Mouse (Mus musculus): ENCODE measurements around the gene Col19a1. TPM values are rescaled to one million over a fixed set of nuclear protein-coding genes. Genes with fewer than 3 reads are reported as not detected.

Col19a1 gene
- polyA plus RNA-seq (2014; fragmentation: Illumina TruSeq; extraction: RNeasy Lipid Tissue Mini Kit (QIAGEN cat#74804); ENCODE audit: low replicate concordance), result 0.07 TPM

GRCm38 (mm10) chr1:24587141-24587541 is at the start of gene Col19a1:
Gene Col19a1, minus strand, starts transcription at chr1:24587472.

Other genes starting within 250 kb of the Col19a1 start
- 91.9 TPM for gene Lmbrd1, start 91.2 kb upstream of the Col19a1 start, polyA plus RNA-seq (2014; fragmentation: Illumina TruSeq; extraction: RNeasy Lipid Tissue Mini Kit (QIAGEN cat#74804); ENCODE audit: low replicate concordance)

Measured in small intestine, adult 10 weeks (tissue).